Mouse (Mus musculus): ENCODE results near the gene Begain.

- no peak for TF ChIP-seq GATA1 (IDR thresholded peaks at IDR 0.05; ENCODE audit: borderline replicate concordance, low read length)
- TF ChIP-seq FLI1 (IDR thresholded peaks at IDR 0.05; ENCODE audit: low read length): no peak
Observed at GRCm38 (mm10) chr12:108987448-108987847, 80.6 kb downstream of the Begain start.
